Mouse (Mus musculus): ENCODE results near the gene Pax5.

Gene Pax5

GRCm38 (mm10) chr4:44668172-44668571, 42.1 kb downstream of the Pax5 start:
- DNase-seq (ENCODE audit: low spot score in 2 of 2), result no peak

GRCm38 (mm10) chr4:44667369-44667768, 42.9 kb downstream of the Pax5 start:
- DNase-seq (ENCODE audit: low spot score in 2 of 2), result peak in 1 of 2 experiments; percentile 52

DNA sequence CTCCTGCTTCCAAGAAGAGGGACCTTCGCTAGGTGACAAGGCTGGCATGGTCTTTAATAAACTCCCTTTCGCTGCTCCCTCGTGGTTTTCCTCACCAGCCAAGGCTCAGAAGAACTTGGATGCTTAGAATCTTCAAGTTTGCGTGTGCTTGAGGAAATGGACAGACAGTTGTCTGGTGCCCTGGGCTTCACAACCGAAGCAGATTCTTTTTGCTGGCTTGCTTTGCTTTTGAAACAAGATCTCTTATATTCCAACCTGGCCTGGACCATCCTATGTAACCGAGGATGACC, 45.6 kb downstream of the Pax5 start:
- no peak for DNase-seq (ENCODE audit: low spot score in 2 of 2)

DNA sequence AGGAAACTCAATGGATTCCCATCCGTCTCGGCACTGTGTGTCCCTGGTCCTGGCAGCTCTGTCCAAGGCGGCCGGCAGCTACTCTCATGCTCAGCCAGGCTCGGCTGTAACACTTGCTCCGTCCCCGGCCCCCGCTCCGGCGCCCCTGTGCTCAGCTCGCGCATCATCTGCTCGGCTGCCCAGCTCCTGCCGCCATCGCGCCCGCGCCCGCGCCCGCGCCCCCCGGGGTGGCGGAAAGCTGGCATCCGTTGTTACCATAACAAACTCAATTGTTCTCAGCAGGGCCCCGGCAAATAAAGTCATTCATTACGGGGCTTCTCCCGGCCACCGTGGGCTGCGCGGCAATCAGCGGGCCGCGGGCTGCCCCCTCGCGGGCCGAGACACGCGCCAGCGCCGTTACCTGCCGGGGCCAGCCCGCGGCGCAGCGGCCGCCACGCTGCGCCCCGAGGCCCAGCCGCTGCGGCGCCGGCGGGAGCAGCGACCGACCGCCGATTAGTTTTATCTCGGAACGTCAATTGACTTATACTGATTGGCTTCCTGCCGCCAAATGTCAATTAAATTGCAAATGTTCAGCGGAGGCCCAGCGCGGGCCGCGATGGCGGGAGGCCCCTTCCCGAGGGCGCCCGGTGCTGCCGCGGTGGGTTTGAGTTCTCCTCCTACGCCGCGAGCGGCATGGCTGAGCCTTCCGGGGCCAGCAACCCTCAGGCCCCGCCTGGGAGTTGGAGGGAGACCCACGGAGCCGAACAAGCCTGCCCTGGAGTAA, 46.1 kb downstream of the Pax5 start:
- no peak for DNase-seq (ENCODE audit: low spot score in 2 of 2)

GRCm38 (mm10) chr4:44663489-44663888, 46.8 kb downstream of the Pax5 start:
- no peak for DNase-seq (ENCODE audit: low spot score in 2 of 2)

DNA sequence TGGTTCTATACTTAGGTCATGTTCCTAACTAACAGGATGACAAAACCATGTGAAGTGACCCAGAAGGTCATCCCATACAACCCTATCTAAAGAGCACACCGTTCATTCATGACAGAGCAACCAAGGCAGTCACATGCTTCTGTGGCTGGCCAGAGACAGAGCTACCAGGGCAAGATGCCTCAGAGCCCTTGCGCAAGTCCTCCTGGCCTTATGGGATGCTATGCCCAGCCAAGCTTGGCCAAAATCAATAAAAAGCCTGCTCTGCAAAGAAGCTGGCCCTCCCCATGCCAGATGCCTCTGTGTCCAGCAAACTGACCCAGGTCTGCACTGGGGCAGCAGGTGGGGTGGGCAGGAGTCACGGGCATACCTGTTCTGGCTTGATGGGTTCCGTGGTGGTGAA, 65.1 kb downstream of the Pax5 start:
- no peak for DNase-seq (ENCODE audit: low spot score in 2 of 2)

DNA sequence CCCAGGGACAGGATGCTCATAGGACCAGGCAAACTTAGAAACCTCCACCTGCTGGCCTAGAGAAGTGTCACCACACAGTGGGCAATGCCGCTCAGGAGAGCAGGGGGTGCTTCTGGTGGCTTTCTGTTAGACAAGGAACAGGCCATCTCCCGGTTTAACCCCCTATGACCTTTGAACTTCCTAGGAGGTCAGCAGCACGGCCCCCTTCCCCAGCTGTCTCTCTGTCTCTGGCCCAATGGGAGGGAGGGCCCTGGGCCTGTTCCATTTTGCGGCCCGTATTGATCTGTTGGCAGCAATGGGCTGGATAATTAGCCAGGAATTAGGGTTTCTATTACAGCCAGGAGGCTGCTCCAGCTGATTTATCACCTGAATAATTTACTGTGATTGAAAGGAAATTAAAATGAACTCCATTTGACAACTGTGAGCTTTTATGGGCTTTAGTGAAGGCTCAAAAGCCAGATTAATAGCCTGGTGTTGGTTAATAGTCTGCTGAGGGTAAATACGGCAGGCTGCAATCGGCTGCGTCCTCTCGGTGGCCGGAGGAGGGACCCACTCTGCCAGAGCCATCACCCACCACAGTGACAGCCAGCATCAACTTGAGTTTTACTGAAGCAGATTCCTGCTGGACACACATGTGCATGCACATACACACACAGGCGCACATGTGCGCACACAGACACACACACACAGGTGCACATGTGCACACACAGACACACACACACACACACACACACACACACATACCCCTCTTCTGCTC, 68.3 kb downstream of the Pax5 start:
- DNase-seq (ENCODE audit: low spot score in 2 of 2), result no peak

- peak in 1 of 2 experiments; percentile 23 for DNase-seq (ENCODE audit: low spot score in 2 of 2)
These were observed 74.7 kb downstream of the Pax5 start for GRCm38 (mm10) chr4:44635618-44636017.

- DNase-seq (ENCODE audit: low spot score in 2 of 2), result no peak
These were observed 76.4 kb downstream of the Pax5 start for GRCm38 (mm10) chr4:44633694-44634524.

GRCm38 (mm10) chr4:44630059-44630458, 80.2 kb downstream of the Pax5 start:
- DNase-seq (ENCODE audit: low spot score in 2 of 2), result no peak

- DNase-seq (ENCODE audit: low spot score in 2 of 2), result no peak
These were observed 82.4 kb downstream of the Pax5 start for GRCm38 (mm10) chr4:44627890-44628289.

DNA sequence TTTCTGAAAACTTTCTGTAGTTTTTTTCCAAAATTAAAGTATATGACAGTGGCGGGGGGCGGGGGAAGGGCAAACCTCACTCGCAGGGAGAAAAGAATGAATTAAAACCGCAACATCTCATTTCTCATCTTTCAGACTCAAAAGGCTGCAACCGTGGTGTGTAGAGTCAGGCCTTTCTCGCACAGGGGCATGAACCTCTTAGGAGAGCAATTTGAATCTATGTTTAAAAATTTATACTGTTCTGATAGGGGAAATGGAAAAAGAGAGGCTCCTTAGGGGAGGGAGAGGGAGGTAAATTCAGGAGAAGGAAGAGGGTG, 85.2 kb downstream of the Pax5 start:
- no peak for DNase-seq (ENCODE audit: low spot score in 2 of 2)

GRCm38 (mm10) chr4:44624232-44625107, 85.8 kb downstream of the Pax5 start:
- DNase-seq (ENCODE audit: low spot score in 2 of 2), result no peak

DNA sequence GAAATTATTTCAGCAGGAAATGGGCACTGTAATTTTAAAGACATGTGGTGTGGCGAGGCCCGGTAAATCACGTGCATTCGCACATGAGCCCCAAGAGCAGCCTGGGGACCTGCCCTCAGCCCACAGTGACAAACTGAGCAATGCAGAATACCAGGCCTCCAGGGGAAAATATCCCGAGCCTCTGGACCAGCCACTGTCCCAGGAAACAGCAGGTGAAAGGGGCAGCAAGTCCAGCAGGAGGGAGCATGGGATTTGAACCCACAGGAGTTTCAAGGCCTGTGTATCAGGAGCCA, 86.9 kb downstream of the Pax5 start:
- no peak for DNase-seq (ENCODE audit: low spot score in 2 of 2)

- DNase-seq (ENCODE audit: low spot score in 2 of 2), result no peak
These were observed 87.4 kb downstream of the Pax5 start for GRCm38 (mm10) chr4:44622682-44623434.

- DNase-seq (ENCODE audit: low spot score in 2 of 2), result no peak
These were observed 90.0 kb downstream of the Pax5 start for GRCm38 (mm10) chr4:44620241-44620640.

DNA sequence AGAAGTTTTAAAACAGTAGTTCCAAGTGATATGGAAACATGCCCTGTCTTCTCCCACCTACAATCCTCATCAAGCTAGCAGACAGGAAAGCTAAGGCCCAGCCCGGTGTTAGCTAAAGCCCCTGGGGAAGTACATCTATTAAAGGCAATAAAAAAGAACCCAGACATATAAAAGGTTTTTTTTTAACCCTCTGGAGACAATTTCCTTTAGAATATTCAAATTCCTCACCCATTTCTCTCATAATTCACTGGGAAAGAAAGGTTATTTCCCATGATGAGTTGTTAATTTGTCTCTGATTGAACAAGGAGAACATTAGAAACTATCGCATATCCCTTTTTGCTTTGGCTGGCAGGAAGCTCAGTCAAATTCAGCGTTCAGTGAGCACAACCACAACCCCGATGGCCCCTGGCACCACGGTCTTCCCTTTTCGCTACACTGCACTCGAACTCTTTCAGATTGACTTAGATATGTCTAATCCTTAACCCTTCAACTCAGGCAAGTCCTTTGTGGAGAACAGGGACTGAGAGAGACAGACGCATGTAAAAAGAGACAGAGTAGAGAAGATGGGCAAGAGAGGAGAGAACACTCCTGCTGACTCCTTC, 96.1 kb downstream of the Pax5 start:
- DNase-seq (ENCODE audit: low spot score in 2 of 2), result peak in 1 of 2 experiments; percentile 23

- DNase-seq (ENCODE audit: low spot score in 2 of 2), result no peak
These were observed 97.9 kb downstream of the Pax5 start for GRCm38 (mm10) chr4:44612392-44612791.

GRCm38 (mm10) chr4:44605453-44605852, 104.8 kb downstream of the Pax5 start:
- no peak for DNase-seq (ENCODE audit: low spot score in 2 of 2)

DNA sequence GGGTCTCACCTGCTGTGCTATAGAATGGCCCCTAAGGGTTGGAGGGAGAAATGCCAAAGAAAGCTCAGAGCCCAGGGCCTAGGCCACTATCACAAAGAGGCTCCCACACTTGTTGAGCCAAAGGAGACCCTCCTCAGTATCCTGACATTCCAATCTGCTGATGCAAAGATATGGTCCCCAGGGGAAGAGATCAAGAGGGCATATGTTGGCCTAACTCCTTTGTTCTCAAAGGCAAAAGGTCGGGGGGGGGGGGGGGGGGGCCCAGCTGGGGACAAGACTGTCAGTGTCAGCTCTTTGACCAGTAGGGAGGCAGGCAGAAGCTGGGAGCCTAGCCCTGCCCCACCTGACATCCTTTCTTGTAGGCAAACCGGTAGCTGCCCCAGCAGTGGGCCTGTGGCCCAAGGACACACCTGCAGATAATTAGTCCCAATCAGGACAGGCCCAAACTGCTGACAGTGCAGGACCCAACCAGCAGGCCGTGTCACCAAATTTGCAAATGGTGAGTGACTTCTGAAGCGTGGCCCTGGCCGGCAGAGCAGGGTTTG, 108.0 kb downstream of the Pax5 start:
- no peak for DNase-seq (ENCODE audit: low spot score in 2 of 2)

Measured in natural killer cell, adult 2 months (primary cell).